Mouse (Mus musculus): Measurements from ENCODE around the gene Efcab11.

GRCm38 (mm10) chr12:99715129-99716037 is 168.9 kb downstream of the Efcab11 start:
- TF ChIP-seq HCFC1 (IDR thresholded peaks at IDR 0.05; ENCODE audit: borderline replicate concordance, insufficient read depth, low read length) (no peak), ZC3H11A (IDR thresholded peaks at IDR 0.05; ENCODE audit: borderline replicate concordance, low read depth, low read length) (no peak)
